Mouse (Mus musculus) olfactory bulb, adult 2 months (tissue): ENCODE results near the gene Crygn. TPM values are rescaled to one million over a fixed set of nuclear protein-coding genes. Genes with fewer than 3 reads are reported as not detected.
A peak's percentile ranks its signal among the peaks of the same experiment; 100 is the strongest.
"Not testable (repeated sequence)": the region's sequence is repeated elsewhere in the genome, so short reads cannot be mapped to it uniquely, and the experiment has no call there.

Source experiments
- H3K27ac ChIP-seq: fragments of 200-500 bp; 2 replicates; pipeline ENCODE4 v1.5.1; 2012; ENCODE audit warnings: low read depth, low read length; ENCODE audit not compliant: insufficient read depth
- H3K4me1 ChIP-seq: fragments of 200-500 bp; 2 replicates; pipeline ENCODE4 v1.6.1; 2012; ENCODE audit warnings: low read length; ENCODE audit not compliant: control insufficient read depth, insufficient read depth
- H3K4me3 ChIP-seq: fragments of 200-500 bp; 2 replicates; pipeline ENCODE4 v1.5.1; 2012; ENCODE audit warnings: mild to moderate bottlenecking, low read depth, low read length, moderate library complexity; ENCODE audit not compliant: insufficient read depth
- CTCF ChIP-seq: fragments of 200-500 bp; IDR thresholded peaks from 2 replicates; pipeline ENCODE4 v1.5.1; 2012; ENCODE audit warnings: low read depth, mild to moderate bottlenecking, low read length, moderate library complexity; ENCODE audit not compliant: insufficient read depth
- POLR2A ChIP-seq: fragments of 200-500 bp; IDR thresholded peaks from 2 replicates; pipeline ENCODE4 v1.6.1; 2012; ENCODE audit warnings: mild to moderate bottlenecking, low read depth, low read length, moderate library complexity; ENCODE audit not compliant: insufficient read depth
- WGBS: fragments of 180-500 bp; shearing (Covaris S2); methylation state at CpG from one replicate; pipeline ENCODE4 v1.1.7; 2018; 5-methylcytosine and 5-hydroxymethylcytosine counted together
- polyA plus RNA-seq: library from polyadenylated mRNA; stranded (reverse); fragments of >200 nt; gene quantifications from 2 replicates; pipeline ENCODE4 v1.2.4, GENCODE M21; 2012; ENCODE audit warnings: low replicate concordance; ENCODE audit not compliant: missing spikeins, insufficient read depth, insufficient read length

The Crygn gene
- polyA plus RNA-seq, 1 experiment: not detected

GRCm38 (mm10) chr5:24779881-24780512 lies 22.2 kb upstream of the Crygn start:
- H3K4me3 ChIP-seq: no peak overlapping the region
- TF ChIP-seq POLR2A (no peak), CTCF (0 out of 2 replicates have a peak, but pooled peaks have one; percentile 37)
- 54% methylated on average over 15 of the region's 15 CpGs for WGBS
- H3K4me1 ChIP-seq: peaks cover 31% of the 10 kb centered on the region
- H3K27ac ChIP-seq: no peak overlapping the region

- TF ChIP-seq POLR2A: no peak
- TF ChIP-seq CTCF: no peak
- H3K4me3 ChIP-seq: no peak overlapping the region
- no peak overlapping the region for H3K27ac ChIP-seq
- peaks cover 35% of the 10 kb centered on the region for H3K4me1 ChIP-seq
Observed at GRCm38 (mm10) chr5:24779321-24779720, 21.5 kb upstream of the Crygn start.

DNA sequence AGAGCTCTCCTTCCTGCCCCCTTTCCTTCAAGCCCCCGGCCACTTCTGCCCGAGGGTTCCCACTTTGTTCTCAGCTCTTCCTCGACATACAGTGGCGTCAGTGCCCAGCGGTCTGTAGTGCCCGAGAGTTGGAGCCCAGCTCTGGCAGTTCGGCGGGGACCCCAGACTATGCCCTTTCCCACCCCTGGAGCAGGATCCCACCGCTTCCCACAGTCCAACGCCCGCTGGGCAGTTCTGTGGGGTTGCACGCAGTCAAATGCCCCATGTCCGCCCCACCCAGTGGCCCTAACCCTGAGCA lies 21.0 kb upstream of the Crygn start:
- TF ChIP-seq CTCF: no peak
- no peak for TF ChIP-seq POLR2A
- Histone ChIP-seq H3K27ac (no peak overlapping the region), H3K4me1 (peaks cover 35% of the 10 kb centered on the region), H3K4me3 (no peak overlapping the region)
- 55% methylated on average over 13 of the region's 13 CpGs for WGBS

DNA sequence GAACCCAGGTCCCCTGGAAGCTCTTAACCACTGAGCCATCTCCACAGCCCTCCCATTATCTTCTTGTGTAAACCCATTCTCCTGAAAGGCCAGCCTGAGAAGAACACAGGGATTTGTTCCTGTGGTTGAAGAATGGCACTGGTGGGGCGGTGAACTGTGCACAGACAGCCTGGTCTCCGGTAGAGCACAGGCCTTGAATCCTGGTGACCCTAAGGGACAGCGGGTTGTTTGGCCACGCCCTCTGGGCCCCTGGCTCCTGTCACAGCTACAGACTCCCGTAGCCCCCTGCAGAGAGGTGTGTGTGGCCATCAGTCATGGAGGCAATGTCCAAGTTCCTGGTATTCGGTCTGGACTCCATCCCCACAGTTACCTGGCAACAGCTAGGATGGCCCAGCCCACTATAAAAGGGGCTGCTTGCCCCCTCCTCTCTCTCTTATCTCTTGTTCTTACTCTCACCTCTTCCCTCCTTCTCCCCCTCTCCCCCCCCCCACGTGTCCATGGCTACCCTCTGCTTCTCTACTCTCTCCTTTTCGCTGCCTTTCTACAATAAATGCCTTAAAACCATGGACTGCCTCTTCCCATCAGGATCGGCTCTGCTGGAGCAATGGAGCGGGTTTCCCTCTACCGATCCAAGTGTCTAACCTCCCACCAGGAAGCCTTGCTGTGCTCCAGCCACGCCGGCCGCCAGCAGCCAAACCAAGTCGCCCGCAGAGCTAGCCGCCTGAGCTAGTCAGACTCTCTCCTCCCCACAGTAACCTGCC lies 20.5 kb upstream of the Crygn start:
- no peak overlapping the region for H3K4me3 ChIP-seq
- H3K27ac ChIP-seq: no peak overlapping the region
- TF ChIP-seq CTCF (no peak), POLR2A (no peak)
- peaks cover 32% of the 10 kb centered on the region for H3K4me1 ChIP-seq
- 28% methylated on average over 17 of the region's 17 CpGs for WGBS

DNA sequence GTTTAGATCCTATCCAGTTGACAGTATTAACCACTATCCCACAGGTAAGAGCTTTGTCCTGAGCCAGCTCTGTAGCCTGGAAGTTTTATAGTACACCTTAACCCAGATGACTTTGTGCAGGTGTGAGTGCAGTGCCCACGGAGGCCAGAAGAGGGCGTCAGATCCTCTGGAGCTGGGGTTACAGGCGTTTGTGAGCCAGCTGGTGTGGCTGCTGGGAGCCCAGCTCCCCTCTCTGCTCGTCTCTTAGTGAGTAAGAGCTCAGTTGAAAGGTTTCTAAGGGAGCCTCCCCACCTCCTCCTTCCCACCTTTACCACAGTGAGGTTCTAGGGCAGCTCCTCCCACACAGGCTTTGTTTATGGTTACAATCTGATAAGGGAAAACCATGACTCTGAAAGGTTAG lies 18.9 kb upstream of the Crygn start:
- WGBS: 52% methylated on average over 4 of the region's 4 CpGs
- H3K4me3 ChIP-seq: no peak overlapping the region
- no peak overlapping the region for H3K27ac ChIP-seq
- TF ChIP-seq POLR2A (no peak), CTCF (peak; percentile 35; the same call in 1 of the 2 replicates)
- peaks cover 32% of the 10 kb centered on the region for H3K4me1 ChIP-seq

GRCm38 (mm10) chr5:24774549-24774948 lies 16.7 kb upstream of the Crygn start:
- H3K4me3 ChIP-seq, H3K27ac ChIP-seq: not testable (repeated sequence)
- WGBS: 35% methylated on average over 16 of the region's 16 CpGs
- peaks cover 20% of the 10 kb centered on the region; the same call in 1 of the 2 replicates for H3K4me1 ChIP-seq

DNA sequence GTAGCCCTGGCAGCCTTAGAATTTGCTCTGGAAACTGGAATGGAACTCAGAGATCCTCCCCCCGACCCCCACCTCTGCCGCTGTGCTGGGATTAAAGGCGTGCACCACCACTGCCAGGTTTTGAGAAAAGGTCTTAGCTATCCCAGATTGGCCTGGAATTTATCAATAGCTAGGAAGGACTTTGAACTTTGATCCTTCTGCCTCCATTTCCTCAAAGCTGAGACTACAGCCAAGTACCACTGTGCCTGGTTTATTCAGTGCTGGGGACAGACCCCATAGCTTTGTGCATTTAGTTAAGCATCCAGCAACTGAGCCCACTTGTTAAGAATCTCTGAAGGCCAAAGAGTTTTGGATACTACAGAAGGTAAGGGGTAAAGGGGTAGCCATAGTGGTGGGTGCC lies 877 bp downstream of the Crygn start:
- Histone ChIP-seq H3K4me3 (no peak overlapping the region), H3K4me1 (peaks cover 2% of the 10 kb centered on the region), H3K27ac (no peak overlapping the region)
- WGBS: 54% methylated on average over 3 of the region's 3 CpGs
- no peak for TF ChIP-seq POLR2A

GRCm38 (mm10) chr5:24752175-24752498 lies 5.7 kb downstream of the Crygn start:
- Histone ChIP-seq H3K4me3 (no peak overlapping the region), H3K4me1 (peaks cover 16% of the 10 kb centered on the region), H3K27ac (no peak overlapping the region)
- WGBS: 31% methylated on average over 2 of the region's 2 CpGs
- no peak for TF ChIP-seq CTCF
- no peak for TF ChIP-seq POLR2A

- peaks cover 16% of the 10 kb centered on the region for H3K4me1 ChIP-seq
- no peak for TF ChIP-seq POLR2A
- TF ChIP-seq CTCF: no peak
- whole genome bisulfite sequencing: 7% methylated on average over 25 of the region's 25 CpGs
- no peak overlapping the region for H3K27ac ChIP-seq
- H3K4me3 ChIP-seq: peak overlapping the region; percentile 54
Observed at GRCm38 (mm10) chr5:24751305-24752174, 6.3 kb downstream of the Crygn start.
